Mouse (Mus musculus) lung, embryonic 14.5 days (tissue): ENCODE results near the gene Tada2b. TPM values are rescaled to one million over a fixed set of nuclear protein-coding genes. Genes with fewer than 3 reads are reported as not detected.

Experiments
- ATAC-seq: fragments of 200-750 bp; cut with Nextera tagmentation; 2 replicates; pipeline ENCODE4 v1.8.0; 2017; ENCODE audit warnings: mild to moderate bottlenecking, moderate TSS enrichment, moderate library complexity; ENCODE audit not compliant: insufficient read depth
- DNase-seq: peaks from one replicate; pipeline ENCODE4 v3.0.0-alpha.2; 2015
- H3K27ac ChIP-seq: fragments of 300-500 bp; sonication (generic); 2 replicates; pipeline ENCODE4 v1.5.1; 2014; ENCODE audit warnings: low read depth, mild to moderate bottlenecking, moderate library complexity
- H3K27me3 ChIP-seq: fragments of 300-500 bp; sonication (generic); 2 replicates; pipeline ENCODE4 v1.6.1; 2014; ENCODE audit warnings: low read length, control low read depth; ENCODE audit not compliant: insufficient read depth
- H3K36me3 ChIP-seq: fragments of 300-500 bp; sonication (generic); 2 replicates; pipeline ENCODE4 v1.6.1; 2014; ENCODE audit warnings: control low read depth; ENCODE audit not compliant: insufficient read depth
- H3K4me1 ChIP-seq: fragments of 300-500 bp; sonication (generic); 2 replicates; pipeline ENCODE4 v1.6.1; 2014; ENCODE audit warnings: antibody characterized with exemption, control low read depth; ENCODE audit not compliant: insufficient read depth
- H3K4me2 ChIP-seq: fragments of 300-500 bp; sonication (generic); 2 replicates; pipeline ENCODE4 v1.6.1; 2014; ENCODE audit warnings: mild to moderate bottlenecking
- H3K4me3 ChIP-seq: fragments of 300-500 bp; sonication (generic); 2 replicates; pipeline ENCODE4 v1.5.1; 2014; ENCODE audit warnings: low read depth, low read length
- H3K9ac ChIP-seq: fragments of 300-500 bp; sonication (generic); 2 replicates; pipeline ENCODE4 v1.6.1; 2014
- H3K9me3 ChIP-seq: fragments of 300-500 bp; sonication (generic); 2 replicates; pipeline ENCODE4 v1.6.1; 2016; ENCODE audit warnings: low read depth, low read length, control low read depth
- CTCF ChIP-seq: IDR thresholded peaks from 2 replicates; pipeline ENCODE4 v1.5.1; 2016; ENCODE audit warnings: antibody characterized with exemption, low read depth
- WGBS: fragments of 180-500 bp; shearing (Covaris S2); extraction: QIAGEN DNeasy Blood & Tissue Kit; methylation state at CpG from one replicate; pipeline ENCODE4 v1.1.7; 2014; 5-methylcytosine and 5-hydroxymethylcytosine counted together
- polyA plus RNA-seq: library from polyadenylated mRNA; unstranded; fragments of >200 nt; fragmentation: Nextera tagmentation; extraction: Ambion mirVana; gene quantifications from 2 replicates; pipeline ENCODE4 v1.2.1, GENCODE M21; 2014

The Tada2b gene
- polyA plus RNA-seq, 1 experiment from 2014 or later = 2.7 TPM

- no peak for TF ChIP-seq CTCF
- Histone ChIP-seq H3K27ac (0 out of 2 replicates have a peak overlapping the region, but pooled peaks have one; percentile 54), H3K9ac (peak overlapping the region; percentile 86), H3K9me3 (no peaks in the 10 kb centered on the region), H3K4me1 (peaks cover 6% of the 10 kb centered on the region; the same call in 1 of the 2 replicates), H3K36me3 (peaks cover 22% of the 10 kb centered on the region), H3K27me3 (no peaks in the 10 kb centered on the region), H3K4me3 (peak overlapping the region; percentile 97), H3K4me2 (peak overlapping the region; percentile 98)
- WGBS = 23% methylated on average over 8 of the region's 8 CpGs
- ATAC-seq (no peak), DNase-seq (peak; percentile 13)
These were observed 18.2 kb downstream of the Tada2b start for GRCm38 (mm10) chr5:36465889-36466288.

- peak within 1 kb of the TSS; percentile 54; the same call in 1 of the 2 replicates for H3K27ac ChIP-seq
These were observed 19.1 kb downstream of the Tada2b start, which contains the start of gene Grpel1 for GRCm38 (mm10) chr5:36464709-36465661. Grpel1 (plus strand) TSS chr5:36464998.

DNA sequence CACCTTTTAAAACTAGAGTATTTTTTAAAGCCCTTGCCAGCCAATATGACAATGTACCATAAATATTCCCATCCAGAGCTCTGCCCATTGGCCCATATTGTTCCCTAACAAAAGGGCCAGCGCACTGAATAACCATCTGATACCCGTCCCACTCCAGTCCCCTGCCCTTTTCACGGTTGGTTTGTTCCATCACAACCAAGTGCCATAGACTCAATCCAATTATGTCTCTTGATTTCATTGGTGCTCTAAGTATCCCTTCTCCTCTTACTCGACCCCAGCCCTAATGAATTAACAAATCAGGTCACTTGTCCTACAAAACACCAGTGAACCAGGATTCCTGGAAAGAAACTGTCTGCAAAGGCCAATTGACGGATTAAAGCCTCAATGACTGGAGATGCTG is 20.7 kb downstream of the Tada2b start:
- 58% methylated on average over 5 of the region's 5 CpGs for WGBS
- no peak for ATAC-seq
- Histone ChIP-seq H3K4me3 (no peak overlapping the region), H3K4me1 (peaks cover 6% of the 10 kb centered on the region; the same call in 1 of the 2 replicates), H3K4me2 (no peak overlapping the region), H3K9me3 (no peaks in the 10 kb centered on the region), H3K9ac (no peak overlapping the region), H3K27me3 (no peaks in the 10 kb centered on the region), H3K36me3 (no peaks in the 10 kb centered on the region), H3K27ac (no peak overlapping the region)
- no peak for TF ChIP-seq CTCF
- DNase-seq = no peak

More at GRCm38 (mm10) chr5:36464709-36465661, 19.1 kb downstream of the Tada2b start, which contains the start of gene Grpel1:
- no peaks in the 10 kb centered on the region for H3K9me3 ChIP-seq
- TF ChIP-seq CTCF = no peak
- under 1% methylated on average over 68 of the region's 68 CpGs for WGBS
- peak within 1 kb of the TSS; percentile 86 for H3K9ac ChIP-seq
- H3K4me1 ChIP-seq = peaks cover 6% of the 10 kb centered on the region; the same call in 1 of the 2 replicates
- ATAC-seq (peak; percentile 96), DNase-seq (peak; percentile 100)
- H3K4me2 ChIP-seq = peak within 1 kb of the TSS; percentile 98
- H3K36me3 ChIP-seq = peaks cover 13% of the 10 kb centered on the region
- no peaks in the 10 kb centered on the region for H3K27me3 ChIP-seq
- peak within 1 kb of the TSS; percentile 97 for H3K4me3 ChIP-seq

DNA sequence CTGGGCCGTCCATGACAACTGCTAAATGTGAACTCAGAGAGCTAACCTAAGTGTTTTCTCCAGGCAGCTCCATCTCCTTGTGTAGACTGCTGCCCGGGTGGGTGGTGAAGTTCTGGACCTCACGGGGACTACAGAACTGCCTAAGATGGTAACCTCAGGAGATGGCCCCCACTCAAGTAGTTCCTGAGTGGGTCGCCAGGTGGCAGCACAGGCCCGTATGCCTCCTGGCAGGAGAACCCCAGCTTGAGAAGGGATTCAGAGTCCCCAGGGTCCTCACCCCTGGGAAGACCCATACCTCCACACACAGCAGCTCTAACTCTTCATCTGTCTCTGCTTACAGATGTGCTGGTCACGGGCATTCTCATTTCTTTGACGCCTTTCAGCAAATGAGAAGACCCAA is 21.3 kb downstream of the Tada2b start:
- TF ChIP-seq CTCF = peak; percentile 89
- H3K4me3 ChIP-seq = no peak overlapping the region

GRCm38 (mm10) chr5:36461231-36461630 is 22.9 kb downstream of the Tada2b start:
- ATAC-seq (no peak), DNase-seq (no peak)
- H3K27me3 ChIP-seq = peaks cover 4% of the 10 kb centered on the region; the same call in 1 of the 2 replicates
- H3K4me1 ChIP-seq = peaks cover 6% of the 10 kb centered on the region; the same call in 1 of the 2 replicates
- H3K27ac ChIP-seq = no peak overlapping the region
- WGBS = 60% methylated on average over 2 of the region's 2 CpGs
- no peak overlapping the region for H3K4me3 ChIP-seq
- TF ChIP-seq CTCF = no peak
- H3K9ac ChIP-seq = no peak overlapping the region
- H3K36me3 ChIP-seq = no peaks in the 10 kb centered on the region
- H3K9me3 ChIP-seq = no peaks in the 10 kb centered on the region
- H3K4me2 ChIP-seq = no peak overlapping the region

More for the DNA sequence above, 21.3 kb downstream of the Tada2b start:
- Histone ChIP-seq H3K9me3 (no peaks in the 10 kb centered on the region), H3K27me3 (no peaks in the 10 kb centered on the region), H3K27ac (no peak overlapping the region), H3K9ac (no peak overlapping the region), H3K36me3 (no peaks in the 10 kb centered on the region), H3K4me2 (no peak overlapping the region), H3K4me1 (peaks cover 6% of the 10 kb centered on the region; the same call in 1 of the 2 replicates)
- ATAC-seq (no peak), DNase-seq (peak; percentile 88)
- WGBS = 13% methylated on average over 7 of the region's 7 CpGs

DNA sequence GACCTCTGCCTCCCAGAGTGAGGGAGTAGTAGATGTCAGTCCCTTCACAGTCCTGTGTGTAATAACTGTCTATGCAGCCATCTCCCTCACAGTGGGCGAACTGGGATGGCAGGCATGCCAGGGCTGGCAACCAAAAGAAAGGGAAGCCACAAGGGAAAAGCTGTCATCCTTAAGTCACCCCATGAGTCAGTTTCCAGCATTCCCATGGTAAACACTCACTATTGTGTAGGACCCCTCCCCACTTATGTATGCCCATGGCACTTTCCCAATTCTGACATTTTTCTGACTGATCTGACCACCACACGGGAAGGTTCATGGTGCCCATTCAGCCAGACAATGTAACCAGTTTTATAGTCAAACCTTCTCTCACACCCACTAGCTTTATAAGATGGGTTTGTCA is 23.4 kb downstream of the Tada2b start:
- no peaks in the 10 kb centered on the region for H3K36me3 ChIP-seq
- no peak overlapping the region for H3K27ac ChIP-seq
- peaks cover 2% of the 10 kb centered on the region; the same call in 1 of the 2 replicates for H3K4me1 ChIP-seq
- DNase-seq = no peak
- TF ChIP-seq CTCF = no peak
- no peak for ATAC-seq
- H3K4me3 ChIP-seq = no peak overlapping the region
- no peaks in the 10 kb centered on the region for H3K9me3 ChIP-seq
- no peak overlapping the region for H3K9ac ChIP-seq
- no peak overlapping the region for H3K4me2 ChIP-seq
- H3K27me3 ChIP-seq = peaks cover 4% of the 10 kb centered on the region; the same call in 1 of the 2 replicates
- 85% methylated on average over 2 of the region's 2 CpGs for whole genome bisulfite sequencing

DNA sequence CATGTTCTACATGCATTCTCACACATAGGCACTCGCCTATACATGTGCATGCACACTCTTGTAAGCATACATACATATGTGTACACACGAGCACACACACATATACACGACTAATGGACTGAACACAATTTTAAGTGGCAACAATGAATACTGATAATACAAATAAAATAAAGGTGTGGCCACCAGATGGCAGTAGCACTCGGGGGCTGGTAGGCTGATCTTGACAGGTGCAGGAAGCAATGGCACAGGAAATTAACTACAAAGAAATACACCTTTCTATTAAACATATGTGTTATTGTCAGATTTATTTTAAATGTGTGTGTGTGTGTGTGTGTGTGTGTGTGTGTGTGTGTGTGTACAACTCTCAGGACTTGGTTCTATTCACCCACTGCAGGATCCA is 25.2 kb downstream of the Tada2b start:
- 9% methylated on average over 4 of the region's 4 CpGs for WGBS

More for the DNA sequence above, 25.2 kb downstream of the Tada2b start:
- Histone ChIP-seq H3K27me3 (peaks cover 4% of the 10 kb centered on the region; the same call in 1 of the 2 replicates), H3K4me1 (no peaks in the 10 kb centered on the region), H3K9ac (no peak overlapping the region), H3K9me3 (no peaks in the 10 kb centered on the region), H3K4me3 (no peak overlapping the region), H3K36me3 (no peaks in the 10 kb centered on the region), H3K27ac (no peak overlapping the region), H3K4me2 (no peak overlapping the region)
- ATAC-seq (no peak), DNase-seq (peak; percentile 67)
- peak; percentile 70 for TF ChIP-seq CTCF
